Mouse (Mus musculus): ENCODE measurements at regions not wholly inside any gene's neighbourhood (a gene's known extent, or its start where the extent isn't known, plus 50 kb on each side); places are given as distances from the start of the nearest gene placed in this dataset.

DNA sequence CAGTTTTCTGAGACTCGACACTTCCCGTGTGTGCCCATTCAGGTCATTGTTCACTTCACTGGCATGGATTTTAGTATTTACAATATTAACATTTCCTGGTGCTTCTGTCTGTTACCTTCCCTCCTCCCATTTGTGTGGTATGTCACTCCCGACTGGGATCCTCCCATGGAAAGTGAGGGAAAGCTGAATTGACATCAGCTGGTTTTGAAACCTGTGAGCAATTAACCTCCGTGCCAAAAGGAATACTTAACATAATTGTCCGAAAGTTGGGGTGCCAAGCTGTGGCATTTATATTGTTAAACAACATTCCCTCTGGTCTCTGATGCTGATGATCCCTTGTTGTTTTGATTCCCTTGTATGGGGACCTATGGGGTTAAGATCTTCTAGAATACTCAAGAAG is 167.3 kb upstream of the Npy start:
- Histone ChIP-seq H3K27ac (no peak overlapping the region), H3K27me3 (replicated peaks) (no peaks in the 10 kb centered on the region), H3K4me3 (no peak overlapping the region), H3K9ac (no peak overlapping the region), H3K36me3 (replicated peaks) (no peaks in the 10 kb centered on the region), H3K4me1 (no peaks in the 10 kb centered on the region), H3K4me2 (no peak overlapping the region), H3K9me3 (no peaks in the 10 kb centered on the region)
- 71% methylated on average over 5 of the region's 5 CpGs for WGBS
- no peak for ATAC-seq (replicated peaks)

DNA sequence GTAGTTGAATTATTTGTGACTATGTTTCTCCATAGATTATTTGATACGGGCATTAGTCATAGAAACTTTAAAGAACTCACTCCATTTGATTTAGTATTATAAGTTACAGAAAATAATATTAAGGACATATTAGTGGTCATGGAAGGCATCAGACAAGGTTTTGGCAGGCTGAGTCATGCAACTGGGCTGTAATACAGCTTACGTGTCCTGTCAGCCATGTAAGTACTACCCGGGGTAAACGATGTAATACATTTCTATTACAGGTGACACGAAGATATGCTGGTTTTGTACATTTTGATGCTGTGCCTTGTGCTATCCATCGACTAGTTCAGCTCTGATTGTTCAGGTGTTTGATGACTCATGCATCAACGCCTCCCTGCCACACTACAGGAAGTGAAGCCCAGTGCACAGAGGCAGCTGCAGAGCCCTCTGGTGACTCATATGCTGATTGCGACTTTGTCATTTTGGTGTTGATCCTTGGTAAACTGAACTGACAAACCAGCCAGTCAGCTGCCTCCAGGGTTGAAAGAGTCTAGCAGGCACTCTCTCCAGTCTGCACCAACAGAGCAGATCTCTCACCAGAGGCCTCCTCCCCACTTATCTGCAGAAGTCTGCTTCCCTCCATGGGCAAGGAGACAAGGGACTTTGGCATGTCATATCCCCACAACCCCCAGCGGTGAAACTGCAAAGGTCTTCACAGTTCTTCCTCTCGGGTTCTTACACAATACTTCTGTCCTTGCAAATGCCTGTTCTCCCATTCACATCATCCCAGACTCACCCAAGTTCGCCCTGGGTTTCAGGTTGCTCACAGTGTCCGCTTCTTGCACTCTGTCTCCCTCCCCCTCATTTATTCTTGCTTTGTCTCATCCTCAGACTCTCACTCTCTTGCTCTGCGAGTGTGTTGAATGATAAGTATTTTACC is 165.9 kb upstream of the Npy start:
- no peak overlapping the region for H3K27ac ChIP-seq
- H3K4me3 ChIP-seq = no peak overlapping the region
- H3K9ac ChIP-seq = no peak overlapping the region
- no peak for ATAC-seq (replicated peaks)
- no peaks in the 10 kb centered on the region for H3K4me1 ChIP-seq
- H3K9me3 ChIP-seq = no peaks in the 10 kb centered on the region
- no peak overlapping the region for H3K4me2 ChIP-seq
- H3K36me3 ChIP-seq (replicated peaks) = no peaks in the 10 kb centered on the region
- no peaks in the 10 kb centered on the region for H3K27me3 ChIP-seq (replicated peaks)
- WGBS = 79% methylated on average over 13 of the region's 13 CpGs

DNA sequence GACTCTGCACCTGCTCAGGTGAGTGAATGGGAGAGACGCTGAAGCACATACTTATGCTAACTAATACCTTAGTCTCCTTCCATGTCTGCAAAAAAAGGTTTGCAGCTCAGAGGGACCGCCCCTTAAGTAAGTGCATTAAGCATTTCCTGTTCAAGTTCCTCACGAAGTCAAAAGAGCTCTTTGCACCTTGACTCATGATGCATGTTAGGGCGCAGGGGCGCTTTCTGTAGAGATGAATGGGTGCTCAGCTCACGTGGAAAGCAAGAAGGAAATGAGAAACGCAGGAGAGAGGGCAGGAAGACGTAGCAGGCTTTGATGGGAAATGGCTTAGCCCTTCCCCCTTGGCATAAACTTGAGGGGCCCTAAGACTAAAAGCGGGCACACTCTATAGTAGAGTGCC is 164.5 kb upstream of the Npy start:
- WGBS = 74% methylated on average over 9 of the region's 9 CpGs

DNA sequence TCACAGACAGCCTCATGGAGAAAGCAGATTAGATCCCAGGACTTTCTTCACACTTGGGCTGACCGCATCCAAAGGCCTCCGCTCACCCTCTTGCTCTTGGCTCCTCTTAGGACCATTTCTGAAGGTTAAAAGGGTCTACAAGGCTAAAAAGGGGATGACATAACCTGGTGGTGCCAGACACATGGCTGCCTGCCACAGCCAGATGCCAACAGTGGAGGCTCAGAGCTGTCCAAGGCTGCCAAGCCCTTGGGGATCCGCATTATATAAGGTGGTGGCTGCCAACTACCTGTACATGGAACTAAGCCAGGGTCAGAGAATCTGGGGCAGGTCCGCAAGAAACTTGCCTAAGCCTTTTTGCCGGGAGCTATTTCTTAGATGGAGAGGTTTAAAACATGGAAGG is 151.5 kb upstream of the Npy start:
- no peak overlapping the region for H3K4me3 ChIP-seq
- no peaks in the 10 kb centered on the region for H3K4me1 ChIP-seq
- no peaks in the 10 kb centered on the region for H3K36me3 ChIP-seq (replicated peaks)
- no peak overlapping the region for H3K27ac ChIP-seq
- WGBS = 84% methylated on average over 5 of the region's 5 CpGs
- no peaks in the 10 kb centered on the region for H3K27me3 ChIP-seq (replicated peaks)
- no peaks in the 10 kb centered on the region for H3K9me3 ChIP-seq
- H3K4me2 ChIP-seq = no peak overlapping the region
- no peak overlapping the region for H3K9ac ChIP-seq
- ATAC-seq (replicated peaks) = no peak

More for the DNA sequence above, 164.5 kb upstream of the Npy start:
- no peak overlapping the region for H3K27ac ChIP-seq
- H3K9me3 ChIP-seq = no peaks in the 10 kb centered on the region
- no peak overlapping the region for H3K9ac ChIP-seq
- H3K4me2 ChIP-seq = no peak overlapping the region
- no peak for ATAC-seq (replicated peaks)
- no peaks in the 10 kb centered on the region for H3K36me3 ChIP-seq (replicated peaks)
- H3K4me3 ChIP-seq = no peak overlapping the region
- H3K27me3 ChIP-seq (replicated peaks) = no peaks in the 10 kb centered on the region
- H3K4me1 ChIP-seq = no peaks in the 10 kb centered on the region

GRCm38 (mm10) chr6:49671912-49672311 is 150.6 kb upstream of the Npy start:
- H3K27ac ChIP-seq = no peak overlapping the region
- H3K36me3 ChIP-seq (replicated peaks) = no peaks in the 10 kb centered on the region
- no peaks in the 10 kb centered on the region for H3K27me3 ChIP-seq (replicated peaks)
- no peak overlapping the region for H3K9ac ChIP-seq
- no peaks in the 10 kb centered on the region for H3K9me3 ChIP-seq
- no peak for ATAC-seq (replicated peaks)
- no peak overlapping the region for H3K4me3 ChIP-seq
- H3K4me1 ChIP-seq = no peaks in the 10 kb centered on the region
- H3K4me2 ChIP-seq = no peak overlapping the region
- WGBS = 80% methylated on average over 2 of the region's 2 CpGs

GRCm38 (mm10) chr6:49686776-49687175 is 135.7 kb upstream of the Npy start:
- no peaks in the 10 kb centered on the region for H3K9me3 ChIP-seq
- no peak overlapping the region for H3K27ac ChIP-seq
- 72% methylated on average over 4 of the region's 4 CpGs for WGBS
- H3K36me3 ChIP-seq (replicated peaks) = no peaks in the 10 kb centered on the region
- no peaks in the 10 kb centered on the region for H3K27me3 ChIP-seq (replicated peaks)
- ATAC-seq (replicated peaks) = no peak
- no peaks in the 10 kb centered on the region for H3K4me1 ChIP-seq
- no peak overlapping the region for H3K9ac ChIP-seq
- H3K4me2 ChIP-seq = no peak overlapping the region
- H3K4me3 ChIP-seq = no peak overlapping the region

DNA sequence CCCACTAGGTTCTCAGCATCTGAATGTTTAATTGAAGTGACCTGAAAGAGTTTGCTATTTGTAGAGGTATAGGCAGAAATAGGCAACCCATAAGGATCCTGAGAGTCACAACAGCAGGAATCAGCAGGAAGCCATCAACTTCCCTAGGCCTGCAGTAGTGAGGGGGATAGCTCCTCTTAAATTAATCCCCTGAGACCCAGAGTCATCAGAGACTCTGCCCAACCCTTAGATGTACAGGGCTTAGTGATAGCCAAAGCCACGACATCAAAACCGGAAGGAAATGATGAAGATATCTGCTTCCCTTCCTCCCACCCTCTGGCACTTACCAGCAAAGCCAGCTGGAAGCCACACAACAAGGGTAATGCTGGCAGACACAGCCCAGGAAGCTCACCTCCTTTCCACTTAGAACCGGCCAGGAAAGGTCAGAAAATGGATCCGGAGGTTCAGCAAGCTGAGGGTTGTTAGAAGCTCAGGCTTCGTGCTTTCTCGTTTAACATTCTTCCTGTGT is 130.4 kb upstream of the Npy start:
- 55% methylated on average over 6 of the region's 6 CpGs for WGBS
- Histone ChIP-seq H3K9me3 (no peaks in the 10 kb centered on the region), H3K9ac (no peak overlapping the region), H3K27me3 (replicated peaks) (no peaks in the 10 kb centered on the region), H3K27ac (no peak overlapping the region), H3K36me3 (replicated peaks) (no peaks in the 10 kb centered on the region), H3K4me3 (no peak overlapping the region), H3K4me2 (no peak overlapping the region), H3K4me1 (no peaks in the 10 kb centered on the region)
- no peak for ATAC-seq (replicated peaks)

DNA sequence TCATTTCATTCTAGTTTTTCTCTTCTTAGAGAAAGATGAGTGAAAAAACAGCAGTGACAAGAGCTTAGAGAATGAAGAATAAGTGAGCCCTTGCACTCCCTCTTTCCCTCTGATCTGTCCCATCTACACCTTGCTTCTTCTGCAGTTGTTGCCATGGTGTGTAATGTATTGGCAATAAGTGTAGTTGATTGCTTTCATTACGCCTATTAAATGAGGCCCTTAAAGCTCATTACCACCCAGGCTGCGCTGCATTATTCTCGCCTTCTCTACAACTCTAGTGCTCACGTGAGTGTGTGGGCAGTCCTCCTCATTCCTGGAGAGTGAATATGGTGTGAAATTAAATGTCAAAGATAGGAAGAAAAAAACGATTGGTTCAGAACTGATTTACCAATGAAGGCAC is 127.7 kb upstream of the Npy start:
- H3K36me3 ChIP-seq (replicated peaks) = no peaks in the 10 kb centered on the region
- ATAC-seq (replicated peaks) = no peak
- H3K27me3 ChIP-seq (replicated peaks) = no peaks in the 10 kb centered on the region
- H3K4me2 ChIP-seq = no peak overlapping the region
- H3K4me1 ChIP-seq = no peaks in the 10 kb centered on the region
- WGBS = 66% methylated on average over 5 of the region's 5 CpGs
- no peak overlapping the region for H3K9ac ChIP-seq
- H3K4me3 ChIP-seq = no peak overlapping the region
- no peaks in the 10 kb centered on the region for H3K9me3 ChIP-seq
- H3K27ac ChIP-seq = no peak overlapping the region

GRCm38 (mm10) chr6:49696990-49697389 is 125.5 kb upstream of the Npy start:
- no peaks in the 10 kb centered on the region for H3K9me3 ChIP-seq
- ATAC-seq (replicated peaks) = no peak
- H3K4me1 ChIP-seq = no peaks in the 10 kb centered on the region
- H3K27me3 ChIP-seq (replicated peaks) = no peaks in the 10 kb centered on the region
- no peaks in the 10 kb centered on the region for H3K36me3 ChIP-seq (replicated peaks)
- no peak overlapping the region for H3K4me3 ChIP-seq
- H3K4me2 ChIP-seq = no peak overlapping the region
- WGBS = 75% methylated on average over 10 of the region's 10 CpGs
- H3K27ac ChIP-seq = no peak overlapping the region
- H3K9ac ChIP-seq = no peak overlapping the region

GRCm38 (mm10) chr6:49701453-49701852 is 121.1 kb upstream of the Npy start:
- WGBS = 89% methylated on average over 7 of the region's 7 CpGs
- no peak for ATAC-seq (replicated peaks)

DNA sequence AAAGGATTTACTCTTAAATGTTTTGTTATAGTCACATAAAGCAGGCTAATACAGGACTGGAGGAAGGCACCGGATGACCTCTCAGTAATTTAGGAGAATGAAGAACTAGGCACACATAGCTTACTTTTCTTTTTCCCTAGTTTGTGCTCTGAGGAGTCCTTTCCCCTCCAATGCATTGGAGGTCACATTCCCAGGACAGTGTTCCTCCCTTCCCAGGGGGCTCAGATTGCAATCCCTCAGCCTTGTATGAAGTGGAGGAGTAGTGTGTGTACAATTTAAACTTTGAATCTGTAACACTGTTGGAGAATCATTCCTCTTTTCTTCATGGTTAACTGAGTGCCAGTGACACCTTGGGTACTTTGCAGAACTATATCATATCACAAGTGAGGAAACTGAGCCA is 109.5 kb upstream of the Npy start:
- H3K36me3 ChIP-seq (replicated peaks) = no peaks in the 10 kb centered on the region
- H3K4me2 ChIP-seq = no peak overlapping the region
- H3K4me1 ChIP-seq = no peaks in the 10 kb centered on the region
- no peak for ATAC-seq (replicated peaks)
- H3K27me3 ChIP-seq (replicated peaks) = no peaks in the 10 kb centered on the region
- H3K27ac ChIP-seq = no peak overlapping the region
- no peaks in the 10 kb centered on the region for H3K9me3 ChIP-seq
- WGBS = 91% methylated on average over 1 of the region's 1 CpGs
- H3K9ac ChIP-seq = no peak overlapping the region
- no peak overlapping the region for H3K4me3 ChIP-seq

More at GRCm38 (mm10) chr6:49701453-49701852, 121.1 kb upstream of the Npy start:
- H3K27ac ChIP-seq = no peak overlapping the region
- H3K4me1 ChIP-seq = no peaks in the 10 kb centered on the region
- H3K9me3 ChIP-seq = no peaks in the 10 kb centered on the region
- H3K4me3 ChIP-seq = no peak overlapping the region
- H3K9ac ChIP-seq = no peak overlapping the region
- no peaks in the 10 kb centered on the region for H3K36me3 ChIP-seq (replicated peaks)
- H3K4me2 ChIP-seq = no peak overlapping the region
- H3K27me3 ChIP-seq (replicated peaks) = no peaks in the 10 kb centered on the region

DNA sequence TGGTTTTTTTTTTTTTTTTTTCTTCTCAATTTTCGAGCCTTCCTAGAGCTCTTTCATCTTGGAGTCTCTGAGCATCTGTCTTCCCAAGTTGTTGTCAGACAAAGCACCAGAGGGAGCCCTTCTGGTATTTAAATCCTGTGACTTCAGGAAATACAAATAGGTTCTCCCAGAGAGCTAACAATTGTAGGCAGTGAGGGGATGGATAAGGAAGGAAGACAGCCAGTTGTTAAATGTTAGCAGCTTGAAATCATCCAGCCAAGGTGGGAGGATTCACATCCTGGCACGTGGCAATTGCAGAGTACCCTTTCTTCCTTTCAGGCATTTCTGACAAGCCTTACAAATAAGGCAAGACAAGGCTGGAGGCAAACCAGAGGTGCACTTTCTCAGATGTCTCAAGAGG is 106.0 kb upstream of the Npy start:
- no peak overlapping the region for H3K4me2 ChIP-seq
- H3K9ac ChIP-seq = no peak overlapping the region
- no peak overlapping the region for H3K27ac ChIP-seq
- no peaks in the 10 kb centered on the region for H3K36me3 ChIP-seq (replicated peaks)
- WGBS = 6% methylated on average over 2 of the region's 2 CpGs
- no peak for ATAC-seq (replicated peaks)
- H3K27me3 ChIP-seq (replicated peaks) = no peaks in the 10 kb centered on the region
- no peak overlapping the region for H3K4me3 ChIP-seq
- H3K4me1 ChIP-seq = no peaks in the 10 kb centered on the region
- no peaks in the 10 kb centered on the region for H3K9me3 ChIP-seq

DNA sequence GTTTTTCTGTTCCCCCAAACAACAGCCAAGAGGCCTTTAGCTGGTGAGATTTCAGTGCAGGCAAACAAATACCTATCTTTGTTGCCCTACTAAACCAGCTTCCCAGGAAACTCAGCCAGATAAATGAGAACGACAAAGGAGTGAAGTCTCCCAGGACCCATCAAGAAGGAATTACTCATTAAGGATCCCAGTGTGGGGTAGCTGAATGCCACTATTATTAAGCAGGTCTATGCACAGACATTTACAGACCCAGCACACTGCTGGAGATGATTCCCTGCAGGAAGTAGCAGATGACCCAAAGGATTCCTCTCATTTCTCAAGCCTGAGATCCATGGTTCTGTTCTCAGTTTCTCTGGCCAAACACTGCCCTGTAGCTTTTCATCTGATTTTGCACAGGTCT is 105.6 kb upstream of the Npy start:
- Histone ChIP-seq H3K36me3 (replicated peaks) (no peaks in the 10 kb centered on the region), H3K9me3 (no peaks in the 10 kb centered on the region), H3K9ac (no peak overlapping the region), H3K4me3 (no peak overlapping the region), H3K4me2 (no peak overlapping the region), H3K4me1 (no peaks in the 10 kb centered on the region), H3K27me3 (replicated peaks) (no peaks in the 10 kb centered on the region), H3K27ac (no peak overlapping the region)
- no peak for ATAC-seq (replicated peaks)
- WGBS = 22% methylated on average over 1 of the region's 1 CpGs

Measured in midbrain, embryonic 15.5 days (tissue).